Mouse (Mus musculus): ENCODE results near the gene Med13l. TPM values are rescaled to one million over a fixed set of nuclear protein-coding genes. Genes with fewer than 3 reads are reported as not detected.

The Med13l gene
- total and polyA plus RNA-seq, 2 experiments from 2014 or later = 12.5 to 31.0 TPM

DNA sequence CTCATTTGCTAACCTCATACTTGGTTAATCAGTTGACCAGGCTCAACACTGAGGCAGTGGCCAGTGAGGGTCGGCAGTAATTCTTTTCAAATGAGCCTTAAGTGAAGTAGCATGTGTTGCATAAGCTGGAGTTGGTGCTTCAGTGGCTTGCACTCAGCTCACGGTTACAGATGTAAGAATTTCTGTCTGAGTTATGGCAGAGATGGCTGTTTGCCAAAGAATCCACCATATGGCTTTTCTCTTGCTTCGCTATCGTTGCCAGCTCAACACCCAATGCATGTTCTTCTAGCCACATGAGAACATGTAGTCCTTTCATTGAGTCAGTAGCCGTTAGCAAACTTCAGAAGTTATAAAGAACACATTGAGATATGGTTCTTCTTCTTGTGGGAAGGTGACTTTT, 63.3 kb downstream of the Med13l start:
- H3K9ac ChIP-seq = no peak overlapping the region
- H3K4me3 ChIP-seq (ENCODE audit: low read depth, low read length) = no peak overlapping the region
- no peak for DNase-seq
- H3K9me3 ChIP-seq (ENCODE audit: low read length) = no peaks in the 10 kb centered on the region
- no peaks in the 10 kb centered on the region for H3K27me3 ChIP-seq (ENCODE audit: insufficient read depth, low read length)
- no peak overlapping the region for H3K4me2 ChIP-seq (ENCODE audit: low read depth)
- H3K36me3 ChIP-seq (ENCODE audit: insufficient read depth) = no peaks in the 10 kb centered on the region
- peaks cover 19% of the 10 kb centered on the region; the same call in 1 of the 2 replicates for H3K4me1 ChIP-seq (ENCODE audit: insufficient read depth)
- no peak for TF ChIP-seq CTCF (IDR thresholded peaks at IDR 0.05; ENCODE audit: low read depth)
- WGBS = 65% methylated on average over 5 of the region's 5 CpGs
- no peak overlapping the region for H3K27ac ChIP-seq (ENCODE audit: low read depth, low read length)
- no peak for ATAC-seq

DNA sequence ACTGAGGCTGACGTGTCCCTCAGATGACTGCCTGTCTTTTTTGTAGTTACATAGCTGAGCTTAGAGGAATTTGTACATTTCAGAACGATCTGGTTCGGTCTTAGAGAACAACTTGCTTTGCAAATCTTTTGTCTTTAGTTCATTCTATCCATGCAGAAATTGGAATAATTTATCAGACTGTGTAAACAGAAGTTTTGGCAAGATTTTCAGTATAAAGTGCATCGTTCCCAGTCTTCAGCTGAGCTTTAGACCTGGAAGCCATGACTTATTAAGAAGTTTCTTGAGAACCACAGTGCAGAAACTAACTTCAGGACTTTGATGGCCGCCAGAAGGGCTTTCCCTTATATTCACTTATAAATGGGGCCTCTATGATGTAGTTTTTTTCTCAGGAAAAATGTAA, 67.2 kb downstream of the Med13l start:
- H3K4me1 ChIP-seq (ENCODE audit: insufficient read depth) = no peaks in the 10 kb centered on the region
- H3K36me3 ChIP-seq (ENCODE audit: insufficient read depth) = no peaks in the 10 kb centered on the region
- 65% methylated on average over 5 of the region's 5 CpGs for WGBS
- no peak overlapping the region for H3K4me2 ChIP-seq (ENCODE audit: low read depth)
- no peak overlapping the region for H3K9ac ChIP-seq
- DNase-seq = no peak
- no peaks in the 10 kb centered on the region for H3K27me3 ChIP-seq (ENCODE audit: insufficient read depth, low read length)
- H3K4me3 ChIP-seq (ENCODE audit: low read depth, low read length) = no peak overlapping the region
- ATAC-seq = no peak
- TF ChIP-seq CTCF (IDR thresholded peaks at IDR 0.05; ENCODE audit: low read depth) = no peak
- H3K9me3 ChIP-seq (ENCODE audit: low read length) = no peaks in the 10 kb centered on the region
- no peak overlapping the region for H3K27ac ChIP-seq (ENCODE audit: low read depth, low read length)

DNA sequence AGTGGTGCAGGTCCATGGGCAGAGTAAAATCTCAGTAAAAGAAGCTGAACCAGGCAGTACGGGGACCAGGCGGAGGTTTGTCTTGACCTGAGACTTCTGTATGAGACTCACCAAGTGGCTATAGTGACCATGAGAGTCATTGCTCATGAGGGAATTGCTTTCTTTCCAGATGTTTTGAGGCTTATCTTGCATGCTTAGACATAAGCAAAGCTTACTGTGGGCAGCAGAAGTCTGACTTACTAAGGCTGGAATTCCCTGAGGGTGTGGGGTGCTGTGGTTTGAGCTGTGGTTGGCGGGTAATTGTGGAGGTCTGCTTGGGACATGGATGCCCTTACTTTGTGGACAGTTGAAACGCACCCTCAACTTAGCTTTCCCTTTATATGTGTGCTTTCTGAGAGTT, 67.7 kb downstream of the Med13l start:
- DNase-seq (no peak), ATAC-seq (no peak)
- no peak overlapping the region for H3K4me2 ChIP-seq (ENCODE audit: low read depth)
- H3K27me3 ChIP-seq (ENCODE audit: insufficient read depth, low read length) = no peaks in the 10 kb centered on the region
- no peak for TF ChIP-seq CTCF (IDR thresholded peaks at IDR 0.05; ENCODE audit: low read depth)
- WGBS = 98% methylated on average over 4 of the region's 4 CpGs
- H3K4me3 ChIP-seq (ENCODE audit: low read depth, low read length) = no peak overlapping the region
- no peaks in the 10 kb centered on the region for H3K4me1 ChIP-seq (ENCODE audit: insufficient read depth)
- no peaks in the 10 kb centered on the region for H3K9me3 ChIP-seq (ENCODE audit: low read length)
- H3K9ac ChIP-seq = no peak overlapping the region
- no peak overlapping the region for H3K27ac ChIP-seq (ENCODE audit: low read depth, low read length)
- H3K36me3 ChIP-seq (ENCODE audit: insufficient read depth) = no peaks in the 10 kb centered on the region

DNA sequence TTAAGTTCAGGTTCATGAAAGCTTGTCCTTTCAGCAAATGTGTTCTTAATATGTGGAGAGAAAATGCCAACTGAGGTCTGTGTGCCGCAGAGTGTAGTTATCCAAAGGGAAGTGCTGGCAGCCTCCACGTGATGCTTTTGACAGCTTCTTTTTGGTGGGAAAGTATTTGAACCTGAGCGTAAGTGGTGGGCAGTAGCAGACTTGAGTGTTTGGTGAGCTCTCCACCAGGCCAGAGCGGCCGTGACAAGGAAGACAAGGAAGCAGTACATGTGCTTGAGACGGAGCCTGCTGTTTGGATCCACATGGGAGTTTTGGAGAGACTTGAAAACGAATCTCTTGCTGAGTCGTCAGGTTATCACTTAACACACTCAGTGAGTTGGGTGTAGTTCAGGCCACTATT, 71.9 kb downstream of the Med13l start:
- H3K27ac ChIP-seq (ENCODE audit: low read depth, low read length) = no peak overlapping the region
- TF ChIP-seq CTCF (IDR thresholded peaks at IDR 0.05; ENCODE audit: low read depth) = no peak
- H3K4me1 ChIP-seq (ENCODE audit: insufficient read depth) = peaks cover 4% of the 10 kb centered on the region; the same call in 1 of the 2 replicates
- H3K4me2 ChIP-seq (ENCODE audit: low read depth) = no peak overlapping the region
- no peak overlapping the region for H3K4me3 ChIP-seq (ENCODE audit: low read depth, low read length)
- ATAC-seq (no peak), DNase-seq (no peak)
- no peaks in the 10 kb centered on the region for H3K27me3 ChIP-seq (ENCODE audit: insufficient read depth, low read length)
- no peaks in the 10 kb centered on the region for H3K36me3 ChIP-seq (ENCODE audit: insufficient read depth)
- no peaks in the 10 kb centered on the region for H3K9me3 ChIP-seq (ENCODE audit: low read length)
- WGBS = 81% methylated on average over 8 of the region's 8 CpGs
- no peak overlapping the region for H3K9ac ChIP-seq

DNA sequence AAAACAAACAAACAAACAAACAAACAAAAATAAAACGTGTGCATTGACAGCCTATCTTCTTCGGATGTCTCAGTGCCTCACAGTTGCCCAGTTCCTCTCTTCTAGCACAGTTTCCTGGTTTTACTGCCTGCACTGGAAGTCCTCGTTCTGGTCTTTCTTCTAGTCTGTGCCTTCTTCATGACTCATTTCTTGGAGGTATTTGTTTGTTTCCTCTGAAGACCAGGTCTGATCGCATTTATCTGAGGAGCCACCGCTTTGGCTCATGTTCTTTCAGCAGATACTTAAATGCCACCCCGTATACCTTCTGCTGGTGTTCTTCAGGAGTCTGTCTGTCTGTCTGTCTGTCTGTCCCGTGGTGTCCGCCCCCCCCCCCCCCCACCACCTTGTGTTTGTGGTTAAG, 72.6 kb downstream of the Med13l start:
- Histone ChIP-seq H3K9me3 (ENCODE audit: low read length) (no peaks in the 10 kb centered on the region), H3K27ac (ENCODE audit: low read depth, low read length) (no peak overlapping the region), H3K4me1 (ENCODE audit: insufficient read depth) (peaks cover 4% of the 10 kb centered on the region; the same call in 1 of the 2 replicates), H3K4me3 (ENCODE audit: low read depth, low read length) (no peak overlapping the region), H3K36me3 (ENCODE audit: insufficient read depth) (no peaks in the 10 kb centered on the region), H3K27me3 (ENCODE audit: insufficient read depth, low read length) (no peaks in the 10 kb centered on the region), H3K9ac (no peak overlapping the region), H3K4me2 (ENCODE audit: low read depth) (no peak overlapping the region)
- DNase-seq = no peak
- no peak for TF ChIP-seq CTCF (IDR thresholded peaks at IDR 0.05; ENCODE audit: low read depth)
- ATAC-seq = no peak
- 88% methylated on average over 8 of the region's 8 CpGs for WGBS

DNA sequence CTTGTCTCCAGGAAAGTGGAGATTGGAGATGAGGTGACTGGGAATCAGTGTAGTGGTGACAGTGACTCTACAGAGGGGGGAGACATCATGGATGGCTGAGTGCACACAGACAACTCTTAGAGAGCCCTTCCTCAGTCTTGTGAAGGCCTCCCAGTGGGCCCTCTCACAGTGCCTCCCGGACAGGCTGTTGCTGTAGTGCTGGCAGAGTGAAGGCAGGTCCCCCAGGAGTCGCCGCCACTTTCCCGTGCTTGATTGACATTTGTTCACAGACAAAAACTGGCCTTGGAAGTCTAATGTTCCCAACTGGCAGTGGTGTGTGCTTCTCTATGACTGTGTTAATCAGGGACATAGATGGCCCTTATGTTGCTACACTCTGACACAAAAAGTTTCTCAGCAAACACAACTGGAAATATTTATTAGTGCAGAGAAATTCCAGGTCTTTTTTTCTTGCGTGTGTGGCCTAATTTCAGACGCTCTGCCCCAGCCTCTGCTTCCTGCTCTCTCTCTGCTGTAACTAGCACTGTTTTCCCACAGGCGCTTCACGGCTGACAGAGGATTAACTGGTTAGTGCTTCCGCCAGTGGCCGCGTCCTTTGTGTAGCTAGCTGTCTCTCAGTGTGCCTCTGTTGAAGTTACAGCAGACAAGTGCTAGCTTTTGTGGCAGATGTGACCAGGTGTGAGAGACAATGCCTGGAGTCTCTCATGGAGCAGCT, 75.2 kb downstream of the Med13l start:
- DNase-seq = no peak
- no peak overlapping the region for H3K4me2 ChIP-seq (ENCODE audit: low read depth)
- H3K9me3 ChIP-seq (ENCODE audit: low read length) = no peaks in the 10 kb centered on the region
- WGBS = 13% methylated on average over 11 of the region's 11 CpGs
- H3K27me3 ChIP-seq (ENCODE audit: insufficient read depth, low read length) = no peaks in the 10 kb centered on the region
- H3K27ac ChIP-seq (ENCODE audit: low read depth, low read length) = peak overlapping the region; percentile 9; the same call in 1 of the 2 replicates
- ATAC-seq = peak; percentile 43
- H3K4me3 ChIP-seq (ENCODE audit: low read depth, low read length) = no peak overlapping the region
- no peak overlapping the region for H3K9ac ChIP-seq
- no peak for TF ChIP-seq CTCF (IDR thresholded peaks at IDR 0.05; ENCODE audit: low read depth)
- H3K36me3 ChIP-seq (ENCODE audit: insufficient read depth) = no peaks in the 10 kb centered on the region
- H3K4me1 ChIP-seq (ENCODE audit: insufficient read depth) = peaks cover 4% of the 10 kb centered on the region; the same call in 1 of the 2 replicates

DNA sequence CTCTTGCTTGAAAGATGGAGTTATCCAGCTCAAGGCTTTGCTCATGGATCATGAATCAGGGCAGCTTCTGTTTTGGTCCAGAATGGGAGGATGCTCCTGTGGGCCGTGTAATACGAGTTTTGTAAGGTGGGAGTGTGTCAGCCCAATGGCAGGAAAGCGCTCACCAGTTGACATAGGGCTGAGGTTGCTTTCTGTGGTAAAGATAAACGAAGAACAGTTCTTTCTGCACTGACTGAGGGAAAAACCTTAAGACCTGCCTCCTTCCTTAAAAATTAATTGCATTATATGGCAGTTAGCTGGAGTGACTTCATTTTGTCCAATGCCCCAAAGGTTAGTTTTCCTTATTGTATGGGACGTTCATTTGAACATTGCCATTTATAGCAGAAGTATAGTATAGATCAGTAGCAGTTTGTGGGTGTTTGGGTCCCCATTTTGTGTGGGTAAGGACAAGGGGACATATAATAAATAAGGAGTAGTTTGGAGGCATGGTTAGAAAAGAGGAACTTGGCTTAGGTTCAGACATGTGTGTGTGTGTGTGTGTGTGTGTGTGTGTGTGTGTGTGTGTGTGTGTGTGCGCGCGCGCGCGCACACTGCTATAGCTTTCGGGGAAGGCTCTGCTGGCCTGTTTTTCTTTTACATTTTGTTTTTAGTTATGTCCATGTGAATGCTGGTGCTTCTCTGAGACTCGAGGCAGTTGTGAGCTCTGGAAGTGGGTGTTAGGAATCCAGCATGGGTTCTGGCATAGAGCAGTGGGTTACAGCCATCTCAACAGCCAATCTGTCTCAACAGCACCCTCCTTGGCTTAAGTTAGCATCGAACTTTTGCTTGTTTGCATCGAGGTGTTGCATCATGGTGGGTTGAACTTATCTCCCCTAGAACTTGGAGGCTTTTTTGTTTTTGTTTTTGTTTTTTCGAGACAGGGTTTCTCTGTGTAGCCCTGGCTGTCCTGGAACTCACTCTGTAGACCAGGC, 76.2 kb downstream of the Med13l start:
- H3K9me3 ChIP-seq (ENCODE audit: low read length) = no peaks in the 10 kb centered on the region
- no peak for ATAC-seq
- H3K4me2 ChIP-seq (ENCODE audit: low read depth) = no peak overlapping the region
- H3K9ac ChIP-seq = no peak overlapping the region
- no peak overlapping the region for H3K4me3 ChIP-seq (ENCODE audit: low read depth, low read length)
- 87% methylated on average over 16 of the region's 16 CpGs for WGBS
- peaks cover 4% of the 10 kb centered on the region; the same call in 1 of the 2 replicates for H3K4me1 ChIP-seq (ENCODE audit: insufficient read depth)
- no peak overlapping the region for H3K27ac ChIP-seq (ENCODE audit: low read depth, low read length)
- H3K27me3 ChIP-seq (ENCODE audit: insufficient read depth, low read length) = no peaks in the 10 kb centered on the region
- no peak for TF ChIP-seq CTCF (IDR thresholded peaks at IDR 0.05; ENCODE audit: low read depth)
- no peaks in the 10 kb centered on the region for H3K36me3 ChIP-seq (ENCODE audit: insufficient read depth)
- DNase-seq = no peak

Measured in forebrain, postnatal 0 days (tissue).